Mouse (Mus musculus): ENCODE measurements around the gene Hacl1. TPM values are rescaled to one million over a fixed set of nuclear protein-coding genes. Genes with fewer than 3 reads are reported as not detected.
A peak's percentile ranks its signal among the peaks of the same experiment; 100 is the strongest.

The Hacl1 gene
- polyA plus RNA-seq, 1 experiment: 6.0 TPM

DNA sequence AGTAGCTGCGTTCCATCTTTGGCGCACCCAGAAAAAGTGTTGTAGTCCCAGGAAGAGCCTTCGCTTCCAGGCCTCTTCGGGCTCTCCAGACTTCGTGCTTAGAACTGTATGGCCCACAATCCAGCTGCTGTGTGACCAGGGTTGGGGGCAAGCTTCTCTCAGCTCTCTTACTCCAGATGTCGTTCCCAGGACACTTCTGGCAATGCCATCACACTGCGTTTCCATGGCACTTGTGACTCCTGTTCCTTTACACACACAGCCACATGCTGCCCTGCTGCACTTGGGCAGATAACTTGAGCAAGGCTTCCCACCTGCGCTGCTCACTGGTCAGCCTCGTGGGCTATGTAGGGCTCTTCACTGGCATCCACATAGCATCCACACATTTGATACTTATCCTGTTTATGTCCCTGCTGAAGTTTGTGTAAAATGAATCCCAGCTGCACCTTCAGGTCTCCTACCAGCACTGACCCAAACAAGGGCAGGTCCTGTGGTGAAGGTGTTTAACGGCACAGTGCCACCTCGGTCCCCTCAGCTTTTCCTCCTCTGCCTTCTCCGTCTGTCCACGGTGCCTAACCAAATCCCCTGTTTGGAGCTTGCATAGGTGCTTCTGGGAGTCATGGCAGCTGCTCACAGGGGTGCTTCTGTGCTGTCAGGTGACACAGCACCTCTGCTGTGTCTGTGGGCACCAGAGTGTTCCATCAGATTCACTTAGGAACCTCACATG is 22.5 kb upstream of the Hacl1 start:
- Histone ChIP-seq H3K4me3 (no peak overlapping the region), H3K4me2 (ENCODE audit: low read depth) (peak overlapping the region; percentile 86)
- TF ChIP-seq SRF (IDR thresholded peaks at IDR 0.05; ENCODE audit: control insufficient read depth, insufficient read length, low read depth): no peak
- no peak for TF ChIP-seq TCF3 (IDR thresholded peaks at IDR 0.05; ENCODE audit: insufficient read length, low read depth)
- no peak for TF ChIP-seq TCF12 (IDR thresholded peaks at IDR 0.05; ENCODE audit: insufficient read depth, poor library complexity, severe bottlenecking)
- TF ChIP-seq MYOD1 (IDR thresholded peaks at IDR 0.05; ENCODE audit: control insufficient read depth in 1 of 3, insufficient read length in 2 of 3, low read depth in 2 of 3): no peak
- TF ChIP-seq E2F4 (IDR thresholded peaks at IDR 0.05; ENCODE audit: insufficient read depth): no peak
- no peak for TF ChIP-seq POLR2A (IDR thresholded peaks at IDR 0.05; ENCODE audit: insufficient read length, low read depth)
- TF ChIP-seq MYOG (IDR thresholded peaks at IDR 0.05; ENCODE audit: control insufficient read depth in 1 of 3, insufficient read depth in 1 of 3, insufficient read length in 2 of 3, low read depth in 2 of 3): no peak
- TF ChIP-seq REST (IDR thresholded peaks at IDR 0.05; ENCODE audit: insufficient read depth, insufficient read length): no peak
- TF ChIP-seq MAX (IDR thresholded peaks at IDR 0.05; ENCODE audit: low read depth): no peak
- TF ChIP-seq CEBPB (IDR thresholded peaks at IDR 0.05; ENCODE audit: insufficient read depth, poor library complexity, severe bottlenecking): no peak
- no peak for TF ChIP-seq USF1 (IDR thresholded peaks at IDR 0.05; ENCODE audit: low read depth)
- no peak for TF ChIP-seq POLR2AphosphoS2 (IDR thresholded peaks at IDR 0.05; ENCODE audit: insufficient read length, low read depth)

DNA sequence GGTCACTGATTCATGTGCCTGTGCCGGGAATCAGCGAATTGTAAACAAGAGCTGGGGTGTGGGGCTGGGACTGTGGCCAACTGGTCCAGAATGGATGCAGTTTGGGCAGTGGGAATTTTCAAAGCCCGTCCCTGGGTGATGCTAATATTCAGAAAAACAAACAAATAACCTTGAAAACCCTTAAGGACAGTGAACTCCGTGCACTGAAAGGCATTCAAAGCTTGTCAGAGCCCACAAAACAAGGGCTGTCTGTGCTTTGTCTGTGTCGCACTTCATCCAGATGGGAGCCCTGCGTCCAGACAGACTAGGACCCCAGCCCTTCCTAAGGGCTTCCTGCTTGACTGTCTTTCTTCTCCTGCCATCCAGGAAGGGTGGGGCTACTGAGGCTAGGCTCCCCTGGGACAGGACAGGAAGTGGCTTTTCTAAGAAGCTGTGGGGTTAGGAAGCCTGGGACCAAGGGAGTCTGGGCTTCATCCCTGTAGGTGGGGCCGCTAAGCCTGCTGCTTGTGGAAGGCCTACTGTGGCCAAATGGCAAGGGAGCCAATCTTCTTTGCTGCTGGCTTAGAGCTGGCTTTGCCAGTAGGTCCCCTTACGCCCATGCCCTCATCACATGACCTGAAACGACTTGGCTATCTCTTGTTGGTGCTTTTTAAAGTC is 21.6 kb upstream of the Hacl1 start:
- no peaks in the 10 kb centered on the region for H3K79me2 ChIP-seq (ENCODE audit: control insufficient read depth, insufficient read depth)
- peak overlapping the region; percentile 34 for H3K4me3 ChIP-seq
- H3ac ChIP-seq (ENCODE audit: control insufficient read depth, insufficient read length): no peak overlapping the region
- no peaks in the 10 kb centered on the region for H3K27me3 ChIP-seq (ENCODE audit: control insufficient read depth, insufficient read depth, insufficient read length)
- TF ChIP-seq POLR2A (IDR thresholded peaks at IDR 0.05; ENCODE audit: insufficient read length, low read depth) (peak; percentile 63), SRF (IDR thresholded peaks at IDR 0.05; ENCODE audit: control insufficient read depth, insufficient read length, low read depth) (no peak), USF1 (IDR thresholded peaks at IDR 0.05; ENCODE audit: low read depth) (peak; percentile 88), REST (IDR thresholded peaks at IDR 0.05; ENCODE audit: insufficient read depth, insufficient read length) (no peak), POLR2AphosphoS2 (IDR thresholded peaks at IDR 0.05; ENCODE audit: insufficient read length, low read depth) (peak; percentile 64), MAX (IDR thresholded peaks at IDR 0.05; ENCODE audit: low read depth) (peak; percentile 41), MYOD1 (IDR thresholded peaks at IDR 0.05; ENCODE audit: control insufficient read depth in 1 of 3, insufficient read length in 2 of 3, low read depth in 2 of 3) (peak in 1 of 3 experiments; percentile 20), MYOG (IDR thresholded peaks at IDR 0.05; ENCODE audit: control insufficient read depth in 1 of 3, insufficient read depth in 1 of 3, insufficient read length in 2 of 3, low read depth in 2 of 3) (no peak), TCF12 (IDR thresholded peaks at IDR 0.05; ENCODE audit: insufficient read depth, poor library complexity, severe bottlenecking) (peak; percentile 3)
- H3K4me2 ChIP-seq (ENCODE audit: low read depth): peak overlapping the region; percentile 86
- no peaks in the 10 kb centered on the region for H3K36me3 ChIP-seq (ENCODE audit: control insufficient read depth, insufficient read depth)

More for the DNA sequence above, 22.5 kb upstream of the Hacl1 start:
- H3ac ChIP-seq (ENCODE audit: control insufficient read depth, insufficient read length): no peak overlapping the region
- no peaks in the 10 kb centered on the region for H3K36me3 ChIP-seq (ENCODE audit: control insufficient read depth, insufficient read depth)
- no peaks in the 10 kb centered on the region for H3K79me2 ChIP-seq (ENCODE audit: control insufficient read depth, insufficient read depth)
- no peaks in the 10 kb centered on the region for H3K27me3 ChIP-seq (ENCODE audit: control insufficient read depth, insufficient read depth, insufficient read length)

DNA sequence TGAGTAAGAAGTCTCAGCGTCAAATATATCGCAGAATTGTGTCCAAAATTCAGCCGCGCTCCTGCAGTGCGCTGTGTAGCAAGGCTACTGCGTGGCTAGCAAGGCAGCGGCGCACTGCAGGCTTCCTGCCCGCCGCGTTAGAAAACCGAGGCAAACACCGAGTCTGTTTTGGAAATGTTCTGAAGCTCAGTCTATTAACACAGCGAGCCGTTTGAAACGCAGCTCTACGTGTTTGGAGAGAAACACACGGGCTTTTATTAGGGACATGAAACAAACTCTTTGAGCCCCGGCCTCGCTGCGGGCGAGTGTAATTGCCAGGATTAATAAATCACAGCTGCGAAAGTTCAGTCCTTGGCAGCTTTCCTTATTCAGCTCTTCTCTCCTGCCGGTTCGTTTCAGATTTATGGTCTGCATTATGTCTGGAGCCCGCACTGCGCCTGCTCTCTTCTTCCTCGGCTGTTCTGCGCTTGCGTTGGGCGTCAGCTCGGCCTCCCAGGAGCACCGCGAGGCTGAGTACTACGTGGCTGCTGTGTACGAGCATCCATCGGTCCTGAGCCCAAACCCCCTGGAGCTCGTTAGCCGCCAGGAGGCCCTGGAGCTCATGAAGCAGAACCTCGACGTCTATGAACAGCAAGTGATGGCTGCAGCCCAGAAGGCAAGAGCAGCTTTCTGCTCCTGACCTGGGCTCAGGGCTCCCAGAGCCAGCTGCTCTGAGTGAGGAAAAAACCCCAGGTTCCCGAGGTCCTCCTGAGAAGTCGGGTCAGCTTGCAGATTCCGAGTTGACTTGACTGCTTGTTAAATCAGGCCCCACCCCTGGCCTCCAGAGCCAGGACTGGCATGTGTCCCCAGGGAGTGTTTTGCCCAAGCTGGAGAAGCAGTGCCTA is 20.8 kb upstream of the Hacl1 start:
- no peaks in the 10 kb centered on the region for H3K27me3 ChIP-seq (ENCODE audit: control insufficient read depth, insufficient read depth, insufficient read length)
- H3ac ChIP-seq (ENCODE audit: control insufficient read depth, insufficient read length): peak overlapping the region; percentile 32
- peak overlapping the region; percentile 86 for H3K4me2 ChIP-seq (ENCODE audit: low read depth)
- H3K79me2 ChIP-seq (ENCODE audit: control insufficient read depth, insufficient read depth): no peaks in the 10 kb centered on the region
- peak overlapping the region; percentile 34 for H3K4me3 ChIP-seq
- H3K36me3 ChIP-seq (ENCODE audit: control insufficient read depth, insufficient read depth): no peaks in the 10 kb centered on the region
- TF ChIP-seq USF1 (IDR thresholded peaks at IDR 0.05; ENCODE audit: low read depth) (no peak), POLR2A (IDR thresholded peaks at IDR 0.05; ENCODE audit: insufficient read length, low read depth) (peak; percentile 73), MYOG (IDR thresholded peaks at IDR 0.05; ENCODE audit: control insufficient read depth in 1 of 3, insufficient read depth in 1 of 3, insufficient read length in 2 of 3, low read depth in 2 of 3) (peak in 1 of 3 experiments; percentile 14), POLR2AphosphoS2 (IDR thresholded peaks at IDR 0.05; ENCODE audit: insufficient read length, low read depth) (peak; percentile 62), TCF12 (IDR thresholded peaks at IDR 0.05; ENCODE audit: insufficient read depth, poor library complexity, severe bottlenecking) (no peak), MYOD1 (IDR thresholded peaks at IDR 0.05; ENCODE audit: control insufficient read depth in 1 of 3, insufficient read length in 2 of 3, low read depth in 2 of 3) (peak in 2 of 3 experiments; percentile 1 to 35)

DNA sequence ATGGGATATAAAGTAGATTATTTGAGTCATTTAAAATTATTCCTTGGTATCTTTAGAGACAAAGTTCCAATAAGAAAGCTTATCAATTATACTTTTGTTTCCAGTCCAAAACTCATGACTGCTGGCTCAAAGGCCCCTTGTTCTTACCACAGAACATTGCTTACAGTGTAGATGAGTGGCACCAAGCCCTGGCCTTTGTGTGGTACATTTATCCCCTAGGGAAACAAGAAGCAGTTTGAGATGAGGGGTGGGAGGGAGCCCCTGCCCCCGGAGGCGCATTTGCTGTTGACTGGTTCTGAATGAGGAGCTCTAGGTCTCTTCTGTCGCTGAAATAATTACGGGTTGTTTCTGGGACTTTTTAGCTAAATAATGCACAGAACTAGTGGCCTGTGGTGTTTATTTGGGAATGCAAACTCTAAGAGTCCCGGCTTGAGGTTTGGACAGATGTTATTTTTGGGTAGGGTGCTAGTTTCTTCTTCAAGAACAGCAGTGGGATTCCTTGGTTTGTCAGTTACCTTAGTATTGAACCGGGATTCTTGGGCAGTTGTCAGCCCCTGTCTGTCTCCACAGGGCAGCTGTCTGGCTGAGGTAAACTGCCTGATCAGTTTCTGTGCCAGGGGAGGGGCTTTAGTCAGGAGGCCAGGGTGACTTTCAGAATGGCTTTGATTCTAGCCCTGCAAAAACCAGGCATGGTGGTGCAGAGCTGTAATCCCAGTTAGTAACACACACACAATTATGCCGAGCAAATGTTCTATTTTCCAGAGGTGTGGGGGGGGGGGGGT is 19.4 kb upstream of the Hacl1 start:
- Histone ChIP-seq H3K4me2 (ENCODE audit: low read depth) (peak overlapping the region; percentile 86), H3K4me3 (peak overlapping the region; percentile 34), H3K79me2 (ENCODE audit: control insufficient read depth, insufficient read depth) (no peaks in the 10 kb centered on the region), H3ac (ENCODE audit: control insufficient read depth, insufficient read length) (no peak overlapping the region), H3K36me3 (ENCODE audit: control insufficient read depth, insufficient read depth) (no peaks in the 10 kb centered on the region), H3K27me3 (ENCODE audit: control insufficient read depth, insufficient read depth, insufficient read length) (no peaks in the 10 kb centered on the region)
- no peak for TF ChIP-seq CEBPB (IDR thresholded peaks at IDR 0.05; ENCODE audit: insufficient read depth, poor library complexity, severe bottlenecking)
- TF ChIP-seq POLR2A (IDR thresholded peaks at IDR 0.05; ENCODE audit: insufficient read length, low read depth): no peak
- no peak for TF ChIP-seq POLR2AphosphoS2 (IDR thresholded peaks at IDR 0.05; ENCODE audit: insufficient read length, low read depth)
- no peak for TF ChIP-seq MAX (IDR thresholded peaks at IDR 0.05; ENCODE audit: low read depth)
- peak in 2 of 3 experiments; percentile 7 to 60 for TF ChIP-seq MYOG (IDR thresholded peaks at IDR 0.05; ENCODE audit: control insufficient read depth in 1 of 3, insufficient read depth in 1 of 3, insufficient read length in 2 of 3, low read depth in 2 of 3)
- no peak for TF ChIP-seq REST (IDR thresholded peaks at IDR 0.05; ENCODE audit: insufficient read depth, insufficient read length)
- no peak for TF ChIP-seq TCF3 (IDR thresholded peaks at IDR 0.05; ENCODE audit: insufficient read length, low read depth)
- TF ChIP-seq USF1 (IDR thresholded peaks at IDR 0.05; ENCODE audit: low read depth): no peak
- peak; percentile 41 for TF ChIP-seq TCF12 (IDR thresholded peaks at IDR 0.05; ENCODE audit: insufficient read depth, poor library complexity, severe bottlenecking)
- no peak for TF ChIP-seq E2F4 (IDR thresholded peaks at IDR 0.05; ENCODE audit: insufficient read depth)
- TF ChIP-seq MYOD1 (IDR thresholded peaks at IDR 0.05; ENCODE audit: control insufficient read depth in 1 of 3, insufficient read length in 2 of 3, low read depth in 2 of 3): peak; percentile 63 to 95 (median 94)
- no peak for TF ChIP-seq SRF (IDR thresholded peaks at IDR 0.05; ENCODE audit: control insufficient read depth, insufficient read length, low read depth)

All from myocyte (in vitro differentiated cells).